Mouse (Mus musculus) embryo, embryonic 10 days (tissue): ENCODE data around the gene Rptor.

ENCODE experiments used
- DNase-seq: peaks from one replicate; pipeline ENCODE4 v3.0.0-alpha.2; 2015; ENCODE audit warnings: low spot score

The Rptor gene

DNA sequence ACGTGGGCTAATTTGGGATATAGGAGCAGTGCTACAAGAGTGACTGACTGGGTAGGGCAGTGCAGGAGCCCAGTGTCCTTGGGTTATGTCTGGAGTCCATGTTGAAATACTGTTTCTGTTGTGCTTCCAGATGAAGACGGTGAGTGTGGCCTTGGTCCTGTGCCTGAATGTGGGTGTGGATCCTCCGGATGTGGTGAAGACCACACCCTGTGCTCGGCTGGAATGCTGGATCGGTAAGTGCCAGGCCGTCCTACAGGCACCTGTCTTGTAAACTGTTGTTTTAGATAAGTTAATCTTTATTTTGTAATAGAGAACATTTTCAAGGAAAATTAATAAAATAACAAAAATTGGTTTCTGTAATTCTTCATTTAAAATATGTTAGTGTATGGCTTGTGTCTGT lies 54.8 kb downstream of the Rptor start:
- no peak for DNase-seq

DNA sequence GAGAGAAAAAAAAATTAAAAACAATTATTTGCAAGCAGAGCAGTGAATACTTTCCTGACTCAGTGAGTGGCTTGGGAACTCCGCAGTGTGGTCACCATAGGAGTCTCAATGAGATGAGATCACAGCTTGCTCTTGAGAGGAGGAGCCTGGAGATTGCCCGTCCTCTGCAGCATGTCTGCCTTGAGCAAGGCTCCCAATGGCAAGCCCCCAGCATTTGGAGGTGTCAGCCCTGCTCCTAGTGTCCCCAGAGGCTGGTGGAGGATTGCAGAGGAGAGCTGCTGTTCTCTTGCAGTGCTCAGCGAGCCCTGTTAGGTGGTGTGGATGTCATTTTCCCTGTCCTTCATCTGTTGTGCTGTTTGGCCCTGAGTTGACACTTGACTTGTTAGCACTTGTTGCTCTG lies 56.6 kb downstream of the Rptor start:
- DNase-seq = no peak

DNA sequence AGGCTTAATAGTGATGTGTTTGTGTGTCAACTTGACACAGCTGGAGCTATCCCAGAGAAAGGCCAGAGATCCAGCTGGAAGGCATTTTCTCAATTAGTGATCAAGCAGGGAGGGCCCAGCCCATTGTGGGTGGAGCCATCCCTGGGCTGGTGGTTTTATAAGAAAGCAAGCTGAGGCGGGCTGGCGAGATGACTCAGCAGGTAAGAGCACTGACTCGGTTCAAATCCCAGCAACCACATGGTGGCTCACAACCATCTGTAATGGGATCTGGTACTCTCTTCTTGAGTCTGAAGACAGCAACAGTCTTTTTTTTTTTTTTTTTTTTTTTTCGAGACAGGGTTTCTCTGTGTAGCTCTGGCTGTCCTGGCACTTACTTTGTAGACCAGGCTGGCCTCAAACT lies 58.8 kb downstream of the Rptor start:
- peak; percentile 62 for DNase-seq

DNA sequence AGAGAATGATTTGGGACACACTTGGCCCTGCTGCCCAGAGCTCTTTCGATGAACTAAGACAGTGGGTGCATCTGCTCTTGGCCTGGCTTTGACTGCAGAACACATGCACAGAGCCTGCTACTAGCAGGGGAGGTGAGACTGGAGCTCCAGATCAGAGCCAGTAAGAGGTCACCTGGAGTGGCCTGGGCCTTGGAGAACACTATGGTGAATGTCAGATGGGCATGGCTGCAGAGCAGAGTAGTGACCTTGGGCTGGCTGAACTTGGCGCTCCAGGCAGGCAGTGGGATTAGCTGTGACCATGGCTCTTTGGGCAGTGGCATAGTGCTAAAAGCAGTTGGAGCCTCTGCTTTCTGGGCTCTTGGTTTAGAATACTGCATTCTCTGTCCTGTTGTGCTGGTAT lies 61.2 kb downstream of the Rptor start:
- no peak for DNase-seq

DNA sequence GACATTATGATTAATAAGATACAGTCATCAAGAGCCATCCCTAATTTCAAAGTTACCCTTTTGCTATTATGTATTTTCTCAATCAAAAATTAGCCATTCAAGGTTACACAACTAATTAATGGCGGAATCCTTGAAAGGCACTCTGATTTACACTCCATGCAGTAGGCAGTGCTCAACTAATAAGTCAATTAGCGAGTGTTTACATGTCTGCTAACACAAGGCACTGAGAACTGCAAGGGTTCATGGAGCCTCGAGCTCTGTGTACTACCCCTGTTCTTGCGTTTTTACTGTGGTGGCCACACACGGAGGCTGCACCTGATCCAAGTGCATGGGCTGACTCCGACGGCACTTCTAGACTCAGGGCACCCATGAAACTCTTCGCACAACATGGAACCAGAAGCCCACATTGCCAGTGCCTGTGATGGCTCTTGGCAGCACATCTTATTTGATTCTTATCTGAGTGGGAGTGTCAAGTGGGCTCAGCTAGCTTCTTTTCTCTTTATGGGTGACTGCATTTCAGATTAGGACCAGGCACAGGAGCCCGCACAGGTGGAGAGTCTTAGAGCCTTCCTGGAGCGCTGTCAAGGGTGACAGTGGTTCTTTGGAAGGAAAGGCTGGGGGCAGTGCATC lies 62.1 kb downstream of the Rptor start:
- DNase-seq = no peak

DNA sequence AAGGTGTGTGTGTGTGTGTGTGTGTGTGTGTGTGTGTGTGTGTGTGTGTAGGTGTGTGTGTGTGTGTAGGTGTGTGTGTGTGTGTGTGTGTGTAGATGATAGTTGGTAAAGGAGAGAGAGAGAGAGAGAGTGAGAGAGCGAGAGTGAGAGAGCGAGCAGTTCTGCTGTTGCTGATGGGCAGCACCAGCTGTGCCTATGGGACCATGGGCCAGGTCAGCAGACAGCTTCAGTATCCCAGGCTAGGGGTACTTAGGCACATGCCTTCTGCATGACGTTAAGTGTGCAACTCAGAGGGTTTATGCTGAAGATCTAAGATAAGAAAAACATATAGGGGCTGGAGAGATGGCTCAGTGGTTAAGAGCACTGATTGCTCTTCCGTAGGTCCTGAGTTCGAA lies 62.6 kb downstream of the Rptor start:
- no peak for DNase-seq

DNA sequence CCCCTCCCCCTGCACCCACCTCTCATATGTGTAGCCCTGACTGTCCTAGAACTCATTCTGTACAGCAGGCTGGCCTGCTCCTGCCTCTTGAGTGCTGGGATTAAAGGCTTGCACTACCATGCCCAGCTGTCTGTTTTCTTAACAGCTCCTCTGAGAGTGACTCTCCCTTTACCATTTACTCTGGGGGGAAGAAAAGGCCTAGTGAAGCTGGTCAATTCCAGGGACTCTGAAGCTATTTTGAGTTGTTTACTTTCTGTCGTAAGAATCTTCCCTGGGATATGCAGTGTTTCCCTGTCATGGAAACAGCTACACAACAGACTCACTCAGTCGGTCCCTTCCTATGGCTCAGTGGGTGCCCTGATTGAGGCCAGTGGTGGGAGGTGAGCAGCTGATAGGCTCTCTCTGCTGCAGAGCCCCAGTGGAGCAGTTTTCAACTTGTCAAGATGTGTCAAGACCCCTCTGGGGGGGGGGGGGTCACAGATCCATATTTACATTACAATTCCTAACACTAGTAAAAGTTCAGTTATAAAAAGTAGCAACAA lies 63.9 kb downstream of the Rptor start:
- no peak for DNase-seq

DNA sequence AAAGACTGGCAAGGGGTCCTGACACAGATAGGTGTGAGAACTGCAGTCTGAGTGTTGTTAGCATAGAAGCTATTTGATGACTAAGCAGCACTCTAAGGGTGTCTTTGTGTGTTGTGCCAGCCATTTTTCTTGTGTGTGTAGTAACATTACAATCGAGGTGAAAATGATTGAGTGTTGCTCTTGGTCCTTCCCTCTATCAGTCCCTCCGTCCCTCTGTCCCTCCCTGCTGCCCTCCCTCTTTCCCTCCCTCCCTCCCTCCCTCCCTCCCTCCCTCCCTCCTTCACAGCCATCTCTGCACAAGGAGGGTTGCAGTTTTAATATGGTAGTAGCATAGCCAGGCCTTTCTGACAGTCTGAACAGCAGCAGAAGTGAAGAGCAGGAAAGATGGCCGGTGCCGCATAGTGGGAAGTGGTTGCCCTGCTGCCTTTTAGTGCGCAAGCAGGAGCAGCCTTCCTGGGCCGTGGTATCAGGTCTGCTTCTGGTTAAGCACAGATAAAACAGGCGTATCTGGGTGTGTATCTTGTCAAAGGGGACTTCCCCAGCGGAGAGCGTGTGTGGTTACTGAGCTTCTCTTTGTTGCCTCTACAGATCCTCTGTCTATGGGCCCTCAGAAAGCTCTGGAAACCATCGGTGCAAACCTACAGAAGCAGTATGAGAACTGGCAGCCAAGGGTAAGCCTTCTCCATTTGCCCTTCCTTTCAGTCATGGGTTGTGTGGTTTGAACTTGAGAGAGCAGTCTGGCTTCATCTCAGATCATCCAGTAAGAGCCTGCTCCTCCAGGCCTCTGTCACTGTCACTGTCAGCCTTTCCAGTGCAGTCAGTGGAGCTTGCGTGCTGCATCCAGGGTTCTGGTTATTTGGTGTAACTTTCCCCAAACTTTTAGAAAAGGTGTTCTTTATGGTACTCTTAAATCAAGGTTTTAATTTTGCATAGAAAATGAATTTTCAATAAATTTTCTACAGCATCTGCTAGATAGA lies 68.3 kb downstream of the Rptor start:
- DNase-seq = no peak

DNA sequence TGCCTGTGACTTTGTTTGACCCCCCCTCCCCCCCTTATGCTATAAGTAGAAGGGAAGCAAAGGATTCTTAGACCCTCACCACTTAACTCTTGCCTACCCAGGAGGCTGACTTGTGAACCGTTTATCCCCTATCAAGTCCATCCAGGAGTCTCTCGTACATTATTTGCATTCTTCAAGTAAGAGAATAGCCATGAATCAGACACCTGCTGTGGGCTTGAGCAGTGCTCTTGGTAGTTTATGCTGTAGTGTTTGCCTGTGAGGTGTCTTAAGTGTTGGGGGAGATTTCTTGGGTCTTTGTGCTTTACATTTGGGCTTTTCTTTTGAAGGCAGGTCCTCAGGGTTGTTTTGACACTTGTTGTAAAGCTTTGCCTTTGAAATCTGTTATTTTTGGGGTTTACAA lies 69.3 kb downstream of the Rptor start:
- DNase-seq = no peak

DNA sequence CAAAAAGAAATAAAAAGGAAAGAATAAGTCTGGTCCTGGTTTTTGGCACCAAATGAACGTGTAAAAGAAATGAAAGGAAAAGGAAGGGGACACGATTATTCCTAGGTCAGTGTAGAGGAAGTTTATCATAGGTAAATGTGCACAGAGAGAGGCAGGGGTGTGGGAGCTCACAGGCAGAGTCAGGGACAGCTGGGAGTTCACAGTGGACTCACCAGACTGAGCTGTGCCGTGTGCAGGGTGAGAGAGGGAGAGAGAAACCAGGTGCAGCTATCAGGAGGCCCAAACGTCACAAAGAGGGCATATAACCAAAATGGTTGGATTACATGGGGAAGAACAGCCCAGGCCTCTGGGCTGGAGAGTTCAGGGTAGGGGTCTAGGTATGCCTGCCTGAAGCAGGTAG lies 70.1 kb downstream of the Rptor start:
- DNase-seq = no peak

DNA sequence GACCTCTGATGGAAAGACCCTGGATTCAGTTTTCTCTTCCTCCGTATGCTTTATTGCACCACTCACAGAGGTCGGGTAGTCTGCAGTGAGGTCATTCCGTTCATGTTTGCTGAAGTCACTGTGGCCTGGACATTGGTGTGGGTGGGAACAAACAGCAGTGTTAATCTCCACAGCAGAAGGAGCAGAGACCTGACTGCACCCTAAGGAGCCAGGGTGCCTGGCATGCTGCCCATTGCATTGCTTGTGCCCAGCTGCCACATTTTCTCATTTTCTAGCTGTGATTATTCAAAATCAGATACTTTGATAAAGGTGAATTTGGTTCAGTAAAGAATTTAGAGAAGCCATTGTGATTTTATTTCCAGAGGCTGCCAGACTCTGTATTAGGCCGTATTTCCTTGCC lies 72.1 kb downstream of the Rptor start:
- DNase-seq = no peak

DNA sequence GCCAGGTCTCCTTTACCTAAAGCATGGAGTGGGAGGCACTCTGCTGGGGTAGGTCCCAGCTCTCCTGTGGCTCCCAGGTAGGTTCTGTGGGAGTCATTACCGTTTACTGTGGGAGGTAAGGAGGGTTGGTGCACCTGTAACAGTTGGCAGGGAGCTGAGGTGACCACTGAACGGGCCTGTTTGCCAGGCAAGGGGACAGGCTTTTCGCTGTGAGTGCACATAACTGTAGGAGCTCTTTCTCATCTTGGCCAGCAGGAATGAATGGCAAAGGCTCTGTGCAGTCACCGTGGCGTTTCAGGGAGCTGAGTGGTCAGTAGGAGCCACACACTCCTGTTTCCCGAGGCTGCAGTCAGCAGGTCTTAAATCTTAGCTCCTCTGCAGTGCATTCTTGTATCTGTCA lies 72.8 kb downstream of the Rptor start:
- no peak for DNase-seq

DNA sequence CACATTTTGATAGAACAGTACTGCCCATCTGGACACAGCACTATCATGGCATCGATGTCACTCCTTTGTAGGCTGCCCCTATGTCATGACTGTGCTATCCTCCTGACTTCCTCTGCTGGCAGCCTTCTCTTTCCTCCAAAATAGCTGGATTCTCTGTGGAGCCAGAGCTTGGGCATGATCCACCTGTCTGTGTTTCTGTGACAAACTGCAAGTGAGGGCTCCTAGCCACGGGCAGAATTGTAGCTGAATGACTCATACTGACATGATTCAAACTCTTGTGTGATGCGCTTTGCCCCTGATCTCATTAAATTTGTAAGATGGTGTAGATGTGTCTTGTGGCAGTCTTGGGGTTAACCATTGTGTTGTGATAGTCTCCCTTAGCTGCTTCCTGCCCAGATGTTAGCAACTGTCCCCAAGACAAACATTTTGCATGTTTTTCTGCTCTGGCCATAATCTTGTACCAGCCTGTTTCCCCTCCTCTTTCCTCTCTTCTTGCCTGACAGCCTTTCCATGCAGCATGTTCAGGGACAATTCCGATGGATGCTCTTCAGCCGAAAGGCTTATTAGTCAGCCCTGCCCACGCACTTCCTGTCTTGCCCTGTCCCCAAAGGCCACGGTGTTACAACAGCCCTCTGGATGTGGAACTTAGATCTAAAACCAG lies 74.2 kb downstream of the Rptor start:
- DNase-seq = no peak

DNA sequence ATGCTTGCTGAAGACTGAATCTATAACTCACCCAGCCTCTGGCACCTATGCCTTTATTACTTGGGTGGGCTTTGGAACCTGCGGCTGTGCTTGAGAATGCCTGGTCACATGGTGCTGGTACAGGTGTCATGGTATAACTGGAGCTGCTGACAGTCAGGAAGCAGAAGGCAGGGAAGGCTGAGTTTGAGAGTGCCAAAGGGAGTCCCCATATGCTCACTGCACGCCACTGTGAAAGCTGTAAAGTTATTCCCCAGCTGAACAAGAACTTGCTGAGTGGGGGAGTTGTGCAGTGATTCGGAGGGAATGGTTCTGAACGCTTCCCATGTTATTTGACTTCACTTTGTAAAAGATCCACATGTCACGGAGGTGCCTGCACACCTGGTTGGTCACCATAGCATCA lies 75.7 kb downstream of the Rptor start:
- DNase-seq = no peak

DNA sequence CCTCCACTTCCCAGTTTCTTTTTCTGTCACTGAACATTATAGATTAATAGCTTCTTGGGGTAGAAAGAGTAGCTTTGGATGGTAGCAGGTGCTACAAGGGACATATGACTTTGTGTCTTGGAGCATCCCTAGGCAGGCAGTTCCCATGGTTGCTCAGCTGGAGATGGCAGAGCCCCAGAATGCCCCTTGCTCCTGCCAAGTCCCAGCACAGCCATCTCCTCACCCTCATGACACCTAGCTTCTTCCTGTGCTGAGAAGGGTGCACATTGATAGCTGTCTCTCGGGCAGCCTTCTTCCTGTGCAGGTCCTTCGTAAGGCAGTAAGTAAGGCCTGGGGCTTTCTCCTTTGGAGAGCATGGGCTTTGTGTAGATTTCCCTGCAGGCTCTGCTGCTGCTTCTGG lies 78.0 kb downstream of the Rptor start:
- no peak for DNase-seq

DNA sequence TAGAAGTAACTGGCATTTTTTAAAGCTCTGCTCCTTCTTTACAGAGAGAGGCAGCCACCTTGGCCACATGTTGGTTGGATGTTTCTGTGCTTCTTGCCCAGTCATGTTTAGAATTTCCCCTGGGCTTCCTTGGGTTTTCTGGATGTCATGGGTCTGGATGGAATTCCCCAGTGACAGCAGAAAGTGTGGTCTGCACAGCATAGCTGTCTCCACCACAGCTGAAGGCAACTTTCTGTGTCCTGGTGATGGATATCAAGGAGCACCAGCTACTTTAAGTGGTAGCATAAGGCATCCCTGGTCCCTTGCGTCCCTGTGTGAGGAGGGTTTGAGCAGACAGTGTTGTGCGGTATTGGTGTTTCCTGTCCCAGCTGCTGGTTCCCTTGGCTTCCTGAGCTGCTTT lies 79.6 kb downstream of the Rptor start:
- no peak for DNase-seq

DNA sequence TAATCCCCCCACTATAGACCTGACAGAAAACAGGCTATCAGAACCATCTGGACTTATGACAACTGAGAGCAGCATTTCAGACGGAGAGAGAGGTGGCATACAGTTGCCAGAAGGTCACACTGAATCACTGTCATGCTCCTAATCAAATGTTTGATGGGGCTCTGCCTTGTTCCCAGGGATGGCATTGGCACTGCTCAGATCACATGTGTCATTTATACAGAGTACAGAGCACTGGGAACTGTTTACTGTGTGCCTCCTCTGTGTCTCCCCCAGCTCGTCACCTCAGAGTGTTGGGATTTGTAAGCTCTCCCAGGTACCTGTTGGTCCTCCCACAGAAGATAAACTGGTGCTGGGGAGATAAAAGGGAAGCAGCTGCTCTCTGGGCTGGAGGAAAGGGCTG lies 81.1 kb downstream of the Rptor start:
- no peak for DNase-seq

DNA sequence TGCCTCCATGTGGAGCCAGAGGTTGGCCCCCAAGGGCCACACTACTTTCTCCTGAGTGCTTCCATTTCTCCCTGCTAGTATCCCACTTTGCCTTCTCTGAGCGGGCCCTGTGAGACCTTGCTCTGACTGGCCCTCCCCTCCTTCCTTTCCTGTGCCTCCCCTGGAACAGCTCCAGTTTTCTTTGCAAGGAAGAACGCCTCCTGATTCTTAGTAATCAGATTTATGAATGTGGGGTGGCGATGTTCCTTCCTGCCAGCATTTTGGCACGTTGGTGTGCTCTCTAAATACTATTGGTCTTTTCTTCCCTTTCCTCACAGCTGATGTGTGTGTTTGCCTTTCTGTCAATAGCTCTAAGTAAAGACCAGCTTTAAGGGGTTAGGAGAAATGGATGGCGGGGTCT lies 82.8 kb downstream of the Rptor start:
- DNase-seq = no peak

DNA sequence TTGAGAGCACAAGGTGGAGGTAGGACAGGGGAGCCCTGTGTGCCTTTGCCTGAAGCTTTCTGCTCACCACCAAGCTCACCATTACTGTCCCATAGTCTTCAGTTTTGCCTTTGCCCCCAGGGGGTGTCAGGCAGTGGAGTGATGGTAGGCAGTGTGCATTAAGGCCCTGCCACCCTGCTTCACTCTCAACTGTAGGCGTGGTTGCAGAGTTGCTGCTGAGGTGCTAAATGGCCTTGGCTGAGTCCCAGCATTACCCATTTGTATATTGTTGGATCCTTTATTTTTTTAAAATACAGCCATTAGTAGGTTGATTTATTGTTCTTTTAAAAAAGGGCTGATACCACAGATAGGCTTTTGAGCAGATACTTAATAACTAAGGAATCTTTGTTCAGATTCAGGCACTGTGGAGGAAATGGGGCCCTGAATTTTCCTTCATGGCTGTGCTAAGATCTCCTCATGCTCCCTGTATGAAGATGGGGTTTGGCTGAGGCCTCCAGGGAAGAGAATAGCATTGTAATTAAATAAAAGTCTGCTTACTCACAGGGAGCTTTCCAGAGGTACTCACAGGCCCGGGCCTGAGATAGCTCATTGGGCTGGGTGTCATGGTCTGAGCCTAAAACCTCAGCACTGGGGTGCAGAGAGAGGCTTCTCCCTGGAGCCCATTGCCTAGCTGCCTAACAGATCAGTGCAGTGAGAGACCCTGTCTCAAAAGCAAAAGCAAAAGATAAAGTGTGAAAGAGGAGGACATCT lies 83.4 kb downstream of the Rptor start:
- DNase-seq = no peak

DNA sequence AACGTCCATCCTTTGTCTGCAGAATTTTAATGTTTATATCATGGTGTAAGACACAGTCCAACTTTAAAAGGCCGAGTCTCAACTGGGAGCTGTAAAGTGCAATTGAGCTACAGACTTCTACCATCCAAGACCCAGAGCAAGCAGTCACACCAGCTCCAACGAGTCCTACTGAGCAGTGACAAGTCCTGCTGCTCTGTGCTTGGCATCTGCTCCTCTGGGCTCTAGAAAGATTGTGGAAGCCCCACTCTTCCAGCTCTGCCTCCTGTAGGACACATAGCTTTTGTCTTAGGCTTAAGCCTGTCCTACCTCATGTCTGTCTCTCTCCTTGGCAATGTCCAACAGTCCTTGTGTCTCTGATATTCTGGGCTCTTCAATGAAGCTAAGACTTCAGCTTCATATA lies 84.6 kb downstream of the Rptor start:
- DNase-seq = no peak

DNA sequence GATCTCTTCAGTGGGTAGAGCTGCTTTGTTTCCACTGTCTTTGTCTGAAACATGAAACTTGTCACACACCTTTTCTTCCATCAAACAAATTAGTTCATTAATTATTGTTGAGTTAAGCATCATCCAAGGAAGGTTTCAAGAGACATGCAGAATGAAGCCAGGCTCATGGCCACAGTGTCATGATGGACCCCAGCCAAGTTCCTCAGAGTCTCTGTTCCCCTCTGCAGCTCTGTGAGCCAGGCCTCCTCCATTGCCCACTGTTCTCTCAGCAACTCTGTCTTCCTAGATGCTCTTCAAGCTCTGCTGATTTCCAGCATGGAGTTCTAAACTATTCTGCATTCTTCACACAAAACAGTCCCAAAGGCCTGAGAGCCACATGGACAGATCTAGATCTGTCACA lies 85.3 kb downstream of the Rptor start:
- no peak for DNase-seq

DNA sequence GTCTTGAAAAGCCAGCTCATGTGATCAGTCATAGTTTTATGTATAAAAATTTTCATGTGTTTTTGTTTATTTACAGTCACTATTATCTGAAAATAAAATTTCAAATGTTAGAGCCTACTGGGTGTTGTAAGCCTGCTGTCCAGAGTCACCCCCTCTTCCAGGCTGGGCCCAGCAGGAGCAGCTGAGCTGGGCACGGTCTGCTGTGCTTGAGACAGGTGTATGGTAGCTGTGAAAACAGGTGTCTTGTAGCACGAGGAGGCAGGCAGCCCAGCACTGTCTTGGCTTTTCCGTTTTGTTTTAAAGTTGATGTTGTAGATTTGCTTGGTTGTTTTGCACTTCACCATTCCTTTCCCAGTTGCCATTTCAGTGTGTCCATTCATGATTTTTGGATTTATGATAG lies 87.2 kb downstream of the Rptor start:
- no peak for DNase-seq
